Mouse (Mus musculus) liver, adult 2 months (tissue): Measurements from ENCODE around the gene Pmm1. TPM values are rescaled to one million over a fixed set of nuclear protein-coding genes. Genes with fewer than 3 reads are reported as not detected.

Experiments
- DNase-seq: peaks from one replicate; pipeline ENCODE4 v3.0.0-alpha.2; 2011; ENCODE audit warnings: low read depth, low spot score; ENCODE audit errors: extremely low read depth
- H3K27ac ChIP-seq: fragments of 200-500 bp; replicated peaks from 2 replicates; pipeline ENCODE4 v1.5.1; 2012; ENCODE audit warnings: low read depth, mild to moderate bottlenecking, control low read depth, inconsistent platforms, low read length; ENCODE audit not compliant: insufficient read depth
- H3K27me3 ChIP-seq: fragments of 200-500 bp; 2 replicates; pipeline ENCODE4 v1.6.1; 2012; ENCODE audit warnings: mild to moderate bottlenecking, moderate library complexity, low read length, inconsistent platforms; ENCODE audit not compliant: control insufficient read depth, insufficient read depth
- H3K36me3 ChIP-seq: fragments of 200-500 bp; 2 replicates; pipeline ENCODE4 v1.6.1; 2012; ENCODE audit warnings: low read length, inconsistent platforms; ENCODE audit not compliant: control insufficient read depth, insufficient read depth
- H3K4me1 ChIP-seq: fragments of 200-500 bp; 2 replicates; pipeline ENCODE4 v1.6.1; 2011; ENCODE audit warnings: low read length; ENCODE audit not compliant: control insufficient read depth, insufficient read depth
- H3K4me3 ChIP-seq: fragments of 200-500 bp; 2 replicates; pipeline ENCODE4 v1.5.1; 2011; ENCODE audit warnings: low read depth, mild to moderate bottlenecking, control low read depth, low read length, moderate library complexity; ENCODE audit not compliant: insufficient read depth
- H3K79me2 ChIP-seq: fragments of 200-500 bp; 2 replicates; pipeline ENCODE4 v1.6.1; 2012; ENCODE audit warnings: inconsistent platforms, mild to moderate bottlenecking, low read length, moderate library complexity; ENCODE audit not compliant: control insufficient read depth, insufficient read depth
- H3K9ac ChIP-seq: fragments of 200-500 bp; 2 replicates; pipeline ENCODE4 v1.6.1; 2012; ENCODE audit warnings: low read depth, mild to moderate bottlenecking, control low read depth, inconsistent platforms, low read length
- CTCF ChIP-seq: fragments of 200-500 bp; IDR thresholded peaks from 2 replicates; pipeline ENCODE4 v1.5.1; 2011; ENCODE audit warnings: low read depth, low read length, control low read depth
- POLR2A ChIP-seq: fragments of 200-500 bp; IDR thresholded peaks from 2 replicates; pipeline ENCODE4 v1.6.1; 2011; ENCODE audit warnings: low read length, control low read depth; ENCODE audit not compliant: insufficient read depth; ENCODE audit errors: extremely low read depth
- WGBS: fragments of 180-500 bp; shearing (Covaris S2); methylation state at CpG from one replicate; pipeline ENCODE4 v1.1.7; 2018; 5-methylcytosine and 5-hydroxymethylcytosine counted together
- polyA plus RNA-seq: library from polyadenylated mRNA; depleted of rRNA; stranded (reverse); fragments of >200 nt; gene quantifications from 2 replicates; pipeline ENCODE4 v1.2.3, GENCODE M21; 2012
- total RNA-seq: library from RNA; depleted of rRNA; stranded (reverse); fragments of >200 nt; gene quantifications from 2 replicates; pipeline ENCODE4 v1.2.3, GENCODE M21; 2014

The Pmm1 gene
- total and polyA plus RNA-seq, 2 experiments: 3.7 to 4.9 TPM

GRCm38 (mm10) chr15:81921255-81921654 is 39.5 kb downstream of the Pmm1 start:
- H3K9ac ChIP-seq: no peak overlapping the region
- H3K4me1 ChIP-seq: peaks cover 4% of the 10 kb centered on the region; the same call in 1 of the 2 replicates
- no peak overlapping the region for H3K27ac ChIP-seq
- H3K36me3 ChIP-seq: no peaks in the 10 kb centered on the region
- 79% methylated on average over 5 of the region's 5 CpGs for WGBS
- no peaks in the 10 kb centered on the region for H3K27me3 ChIP-seq
- DNase-seq: no peak
- TF ChIP-seq POLR2A (no peak), CTCF (no peak)
- H3K4me3 ChIP-seq: no peak overlapping the region
- H3K79me2 ChIP-seq: peaks cover 2% of the 10 kb centered on the region; the same call in 1 of the 2 replicates

DNA sequence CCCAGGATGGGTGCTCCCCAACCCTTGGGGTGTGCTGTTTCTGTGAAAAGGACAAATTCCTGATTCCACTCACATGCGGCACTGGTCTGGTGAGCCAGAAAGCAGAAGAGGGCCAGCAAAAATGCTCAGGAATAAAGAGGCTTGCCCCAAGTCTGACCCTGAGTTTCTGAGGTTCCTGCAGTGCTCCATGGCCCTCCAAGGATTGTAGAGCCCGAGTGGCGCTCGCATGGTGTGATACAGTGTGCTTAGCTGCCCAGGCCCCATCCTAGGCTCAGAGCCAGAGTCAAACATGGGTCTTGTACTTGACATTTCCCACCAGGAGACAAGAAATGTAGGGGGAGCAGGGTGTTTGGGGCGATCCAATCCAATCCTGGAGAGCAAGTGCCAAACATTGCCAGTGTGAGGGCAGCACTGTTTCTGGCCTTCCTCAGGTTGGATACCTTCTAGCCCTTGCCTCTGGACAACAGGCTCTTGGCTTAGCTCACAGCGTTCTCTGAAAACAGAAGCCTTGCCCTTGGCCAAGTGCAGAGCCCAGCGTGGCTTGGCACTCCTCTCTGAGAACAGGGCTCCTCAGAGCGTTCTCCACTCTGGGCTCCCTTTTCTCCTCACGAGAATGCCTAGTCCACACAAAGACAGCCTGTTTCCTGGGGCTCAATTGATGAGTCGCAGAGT is 40.0 kb downstream of the Pmm1 start:
- no peak overlapping the region for H3K4me3 ChIP-seq
- WGBS: 90% methylated on average over 10 of the region's 10 CpGs
- no peak for DNase-seq
- H3K27me3 ChIP-seq: no peaks in the 10 kb centered on the region
- peaks cover 5% of the 10 kb centered on the region; the same call in 1 of the 2 replicates for H3K36me3 ChIP-seq
- peaks cover 2% of the 10 kb centered on the region; the same call in 1 of the 2 replicates for H3K79me2 ChIP-seq
- H3K4me1 ChIP-seq: peaks cover 4% of the 10 kb centered on the region; the same call in 1 of the 2 replicates
- no peak overlapping the region for H3K9ac ChIP-seq
- no peak overlapping the region for H3K27ac ChIP-seq
- TF ChIP-seq POLR2A: no peak
- TF ChIP-seq CTCF: no peak

- Histone ChIP-seq H3K36me3 (peaks cover 10% of the 10 kb centered on the region; the same call in 1 of the 2 replicates), H3K27me3 (no peaks in the 10 kb centered on the region), H3K79me2 (no peaks in the 10 kb centered on the region), H3K9ac (no peak overlapping the region), H3K4me1 (no peaks in the 10 kb centered on the region), H3K4me3 (no peak overlapping the region), H3K27ac (no peak overlapping the region)
- peak; percentile 76 for DNase-seq
- no peak for TF ChIP-seq POLR2A
- TF ChIP-seq CTCF: no peak
- WGBS: 26% methylated on average over 5 of the region's 5 CpGs
Observed at GRCm38 (mm10) chr15:81919062-81919461, 41.7 kb downstream of the Pmm1 start.

DNA sequence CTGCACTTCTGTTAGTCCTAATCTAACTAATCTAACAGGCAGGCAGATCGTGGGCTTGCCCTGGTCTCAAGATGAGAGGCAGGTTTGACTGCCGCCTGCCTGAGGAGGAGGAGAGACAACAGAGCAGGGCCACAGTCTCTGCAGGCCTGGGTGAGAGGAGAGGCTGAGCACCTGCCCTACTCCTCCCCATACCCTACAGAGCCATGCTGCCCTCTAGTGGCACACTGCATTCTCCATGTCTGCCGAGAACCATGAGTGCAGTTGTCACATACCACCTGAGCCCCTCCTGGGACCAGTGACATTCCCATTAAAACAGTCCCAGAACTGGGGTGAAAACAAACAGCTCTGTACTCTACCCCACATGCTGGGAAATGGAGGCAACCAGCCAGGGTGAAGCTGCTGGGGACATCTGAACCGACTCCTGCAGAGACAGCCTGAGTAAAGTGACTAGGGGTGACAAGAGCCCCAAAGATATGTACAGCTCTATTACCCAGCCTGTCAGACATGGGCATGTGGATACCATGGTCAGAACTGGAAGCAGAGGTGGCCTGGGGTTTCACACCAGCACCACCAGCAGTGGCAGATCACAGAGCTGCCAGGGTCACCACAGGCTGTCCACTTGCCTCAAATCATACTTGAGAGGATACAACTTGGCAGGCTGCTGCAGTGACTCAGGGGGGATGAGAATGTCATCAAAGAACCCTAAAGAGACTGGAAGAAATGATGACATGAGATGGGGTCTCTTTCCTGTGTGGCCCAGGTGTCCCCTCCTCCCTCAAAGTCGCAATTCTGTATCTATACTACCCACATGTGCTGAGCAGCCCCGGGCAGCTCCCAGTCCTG is 42.9 kb downstream of the Pmm1 start:
- Histone ChIP-seq H3K27ac (no peak overlapping the region), H3K4me1 (no peaks in the 10 kb centered on the region), H3K36me3 (peaks cover 17% of the 10 kb centered on the region), H3K27me3 (no peaks in the 10 kb centered on the region), H3K79me2 (no peaks in the 10 kb centered on the region), H3K9ac (no peak overlapping the region), H3K4me3 (no peak overlapping the region)
- DNase-seq: peak; percentile 56
- WGBS: 58% methylated on average over 6 of the region's 6 CpGs
- TF ChIP-seq CTCF: peak; percentile 97
- no peak for TF ChIP-seq POLR2A

- Histone ChIP-seq H3K9ac (no peak overlapping the region), H3K27me3 (no peaks in the 10 kb centered on the region), H3K27ac (no peak overlapping the region), H3K79me2 (no peaks in the 10 kb centered on the region), H3K4me3 (no peak overlapping the region), H3K4me1 (no peaks in the 10 kb centered on the region), H3K36me3 (peaks cover 21% of the 10 kb centered on the region)
- 85% methylated on average over 12 of the region's 12 CpGs for WGBS
- no peak for TF ChIP-seq POLR2A
- no peak for TF ChIP-seq CTCF
- DNase-seq: no peak
Observed at GRCm38 (mm10) chr15:81917201-81917600, 43.5 kb downstream of the Pmm1 start.

DNA sequence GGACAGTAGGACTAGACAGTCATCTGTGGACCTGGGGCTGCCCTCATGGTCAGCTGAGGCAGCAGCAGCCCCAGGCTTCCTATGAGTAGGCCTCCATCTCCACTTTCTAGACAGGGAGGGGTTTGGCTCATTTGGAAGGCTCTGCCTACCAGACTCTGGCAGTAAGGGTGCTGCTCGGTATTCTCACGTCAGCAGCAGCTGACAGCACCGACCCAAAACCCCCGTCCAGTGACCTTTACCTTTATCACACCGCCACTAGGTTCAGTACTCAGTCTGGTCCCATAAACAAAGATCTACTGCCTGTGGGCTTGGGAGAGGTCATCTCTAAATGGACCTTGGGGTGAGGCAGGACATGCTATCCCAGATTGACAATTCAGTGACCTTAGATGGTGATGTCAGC is 45.1 kb downstream of the Pmm1 start:
- Histone ChIP-seq H3K4me3 (no peak overlapping the region), H3K27me3 (no peaks in the 10 kb centered on the region), H3K79me2 (no peaks in the 10 kb centered on the region), H3K36me3 (peaks cover 34% of the 10 kb centered on the region), H3K27ac (no peak overlapping the region), H3K9ac (no peak overlapping the region), H3K4me1 (no peaks in the 10 kb centered on the region)
- TF ChIP-seq CTCF: no peak
- no peak for TF ChIP-seq POLR2A
- DNase-seq: peak; percentile 39
- 25% methylated on average over 5 of the region's 5 CpGs for WGBS
